Mouse (Mus musculus) MEL (cell line): Measurements from ENCODE around the gene Pum1. TPM values are rescaled to one million over a fixed set of nuclear protein-coding genes. Genes with fewer than 3 reads are reported as not detected.

Source experiments
- DNase-seq: peaks from one replicate; pipeline ENCODE4 v3.0.0; 2011; ENCODE audit warnings: low read depth, low spot score
- H3K27ac ChIP-seq: 2 replicates; pipeline ENCODE4 v1.5.1; 2012; ENCODE audit warnings: low read depth, mild to moderate bottlenecking, control low read depth, low read length, moderate library complexity; ENCODE audit not compliant: control insufficient read depth
- H3K27me3 ChIP-seq, 2 experiments: fragments of 150-350 bp in 1 of 2; sonication (generic) in 1 of 2; 2 replicates each; pipeline ENCODE4 v1.6.1; 2012; ENCODE audit warnings: low read length in 2 of 2, mild to moderate bottlenecking in 2 of 2, improper control_type of control experiment in 1 of 2, moderate library complexity in 1 of 2; ENCODE audit not compliant: insufficient read depth in 2 of 2, control insufficient read depth in 1 of 2
- H3K36me3 ChIP-seq, 2 experiments: 2 replicates each; pipeline ENCODE4 v1.6.1; 2012 to 2014; ENCODE audit warnings: low read length in 2 of 2, improper control_type of control experiment in 1 of 2, inconsistent platforms in 1 of 2, mild to moderate bottlenecking in 1 of 2; ENCODE audit not compliant: insufficient read depth in 2 of 2, control insufficient read depth in 1 of 2
- H3K4me1 ChIP-seq, 2 experiments: fragments of 150-350 bp in 1 of 2; sonication (generic) in 1 of 2; 2 replicates each; pipeline ENCODE4 v1.6.1; 2012; ENCODE audit warnings: low read length in 2 of 2, improper control_type of control experiment in 1 of 2, mild to moderate bottlenecking in 1 of 2; ENCODE audit not compliant: insufficient read depth in 2 of 2, control insufficient read depth in 1 of 2
- H3K4me3 ChIP-seq, 2 experiments: fragments of 150-350 bp in 1 of 2; sonication (generic) in 1 of 2; 2 replicates each; pipeline ENCODE4 v1.5.1; 2012; ENCODE audit warnings: low read depth in 2 of 2, low read length in 2 of 2, mild to moderate bottlenecking in 2 of 2, moderate library complexity in 2 of 2, control low read depth in 1 of 2, improper control_type of control experiment in 1 of 2; ENCODE audit not compliant: control insufficient read depth in 1 of 2, insufficient read depth in 1 of 2
- H3K79me2 ChIP-seq: 2 replicates; pipeline ENCODE4 v1.6.1; 2012; ENCODE audit warnings: mild to moderate bottlenecking, low read length, moderate library complexity; ENCODE audit not compliant: control insufficient read depth, poor library complexity, insufficient read depth
- H3K9ac ChIP-seq: 2 replicates; pipeline ENCODE4 v1.6.1; 2012; ENCODE audit warnings: low read depth, mild to moderate bottlenecking, control low read depth, low read length, moderate library complexity; ENCODE audit not compliant: control insufficient read depth, poor library complexity, severe bottlenecking
- H3K9me3 ChIP-seq: fragments of 150-350 bp; sonication (generic); replicated peaks from 2 replicates; pipeline ENCODE4 v1.6.1; 2012; ENCODE audit warnings: mild to moderate bottlenecking, low read length, improper control_type of control experiment, moderate library complexity; ENCODE audit not compliant: insufficient read depth
- BHLHE40 ChIP-seq: IDR thresholded peaks from 2 replicates; pipeline ENCODE4 v1.6.1; 2012; ENCODE audit warnings: low read depth, mild to moderate bottlenecking, inconsistent platforms, low read length, improper control_type of control experiment, borderline replicate concordance
- CHD2 ChIP-seq: IDR thresholded peaks from 2 replicates; pipeline ENCODE4 v1.6.1; 2011; ENCODE audit warnings: low read length, improper control_type of control experiment
- CTCF ChIP-seq, 3 experiments: IDR thresholded peaks in 2 of 3; conservative IDR thresholded peaks in 1 of 3; 2 replicates each; pipeline ENCODE4 v1.5.1; 2011 to 2012; ENCODE audit warnings: low read length in 3 of 3, low read depth in 2 of 3, mild to moderate bottlenecking in 2 of 3, improper control_type of control experiment in 1 of 3, inconsistent platforms in 1 of 3, mixed read lengths in 1 of 3, moderate library complexity in 1 of 3; ENCODE audit not compliant: control insufficient read depth in 1 of 3, insufficient read depth in 1 of 3, poor library complexity in 1 of 3, severe bottlenecking in 1 of 3
- E2F4 ChIP-seq: IDR thresholded peaks from 2 replicates; pipeline ENCODE4 v1.6.1; 2011; ENCODE audit warnings: low read depth, low read length, improper control_type of control experiment, borderline replicate concordance
- ELF1 ChIP-seq: IDR thresholded peaks from 2 replicates; pipeline ENCODE4 v1.6.1; 2014; ENCODE audit warnings: low read depth, mild to moderate bottlenecking, inconsistent platforms, low read length, improper control_type of control experiment, moderate library complexity
- EP300 ChIP-seq, 2 experiments: IDR thresholded peaks; 2 replicates each; pipeline ENCODE4 v1.6.1; 2011; ENCODE audit warnings: improper control_type of control experiment in 2 of 2, low read length in 2 of 2, low read depth in 1 of 2, mild to moderate bottlenecking in 1 of 2
- ETS1 ChIP-seq: IDR thresholded peaks from 2 replicates; pipeline ENCODE4 v1.6.1; 2012; ENCODE audit warnings: low read depth, mild to moderate bottlenecking, inconsistent platforms, low read length, improper control_type of control experiment, moderate library complexity
- GABPA ChIP-seq: IDR thresholded peaks from 2 replicates; pipeline ENCODE4 v1.6.1; 2012; ENCODE audit warnings: low read depth, mild to moderate bottlenecking, inconsistent platforms, low read length, improper control_type of control experiment, moderate library complexity
- HCFC1 ChIP-seq: IDR thresholded peaks from 2 replicates; pipeline ENCODE4 v1.6.1; 2012; ENCODE audit warnings: low read depth, mild to moderate bottlenecking, inconsistent platforms, low read length, improper control_type of control experiment, moderate library complexity
- JUND ChIP-seq: IDR thresholded peaks from 2 replicates; pipeline ENCODE4 v1.6.1; 2011; ENCODE audit warnings: low read depth, mild to moderate bottlenecking, improper control_type of control experiment, low read length
- KAT2A ChIP-seq: conservative IDR thresholded peaks from 2 replicates; pipeline ENCODE4 v1.6.1; 2012; ENCODE audit warnings: low read depth, low read length, improper control_type of control experiment, inconsistent platforms
- MAFK ChIP-seq: IDR thresholded peaks from 2 replicates; pipeline ENCODE4 v1.6.1; 2011; ENCODE audit warnings: low read depth, mild to moderate bottlenecking, low read length, improper control_type of control experiment, borderline replicate concordance
- MAX ChIP-seq: IDR thresholded peaks from 2 replicates; pipeline ENCODE4 v1.6.1; 2011; ENCODE audit warnings: low read length, improper control_type of control experiment
- MAZ ChIP-seq: IDR thresholded peaks from 2 replicates; pipeline ENCODE4 v1.6.1; 2012; ENCODE audit warnings: low read depth, mild to moderate bottlenecking, inconsistent platforms, low read length, improper control_type of control experiment
- MEF2A ChIP-seq: IDR thresholded peaks from 2 replicates; pipeline ENCODE4 v1.6.1; 2014; ENCODE audit warnings: low read depth, mild to moderate bottlenecking, inconsistent platforms, low read length, improper control_type of control experiment; ENCODE audit not compliant: poor library complexity, insufficient replicate concordance, severe bottlenecking; ENCODE audit errors: extremely low read depth
- MYB ChIP-seq: IDR thresholded peaks from 2 replicates; pipeline ENCODE4 v1.6.1; 2011; ENCODE audit warnings: mild to moderate bottlenecking, low read depth, low read length, improper control_type of control experiment
- NELFE ChIP-seq: IDR thresholded peaks from 2 replicates; pipeline ENCODE4 v1.6.1; 2011; ENCODE audit warnings: low read depth, low read length, improper control_type of control experiment
- NRF1 ChIP-seq: IDR thresholded peaks from 2 replicates; pipeline ENCODE4 v1.6.1; 2014; ENCODE audit warnings: low read depth, mild to moderate bottlenecking, inconsistent platforms, low read length, improper control_type of control experiment, moderate library complexity; ENCODE audit not compliant: poor library complexity, insufficient read depth, severe bottlenecking
- POLR2A ChIP-seq, 2 experiments: IDR thresholded peaks; 2 replicates each; pipeline ENCODE4 v1.6.1; 2011 to 2012; ENCODE audit warnings: low read length in 2 of 2, mild to moderate bottlenecking in 2 of 2, control low read depth in 1 of 2, improper control_type of control experiment in 1 of 2, low read depth in 1 of 2, moderate library complexity in 1 of 2; ENCODE audit not compliant: control insufficient read depth in 1 of 2, insufficient read depth in 1 of 2, poor library complexity in 1 of 2
- POLR2AphosphoS2 ChIP-seq: IDR thresholded peaks from 2 replicates; pipeline ENCODE4 v1.6.1; 2011; ENCODE audit warnings: low read length, improper control_type of control experiment
- RCOR1 ChIP-seq: IDR thresholded peaks from 2 replicates; pipeline ENCODE4 v1.6.1; 2012; ENCODE audit warnings: low read depth, mild to moderate bottlenecking, inconsistent platforms, low read length, improper control_type of control experiment
- SIN3A ChIP-seq: IDR thresholded peaks from 2 replicates; pipeline ENCODE4 v1.6.1; 2012; ENCODE audit warnings: low read length, improper control_type of control experiment, inconsistent platforms
- TAL1 ChIP-seq: IDR thresholded peaks from 2 replicates; pipeline ENCODE4 v1.6.1; 2012; ENCODE audit warnings: mild to moderate bottlenecking, inconsistent platforms, low read length, moderate library complexity, mixed read lengths
- TBP ChIP-seq: IDR thresholded peaks from 2 replicates; pipeline ENCODE4 v1.8.0; 2011; ENCODE audit warnings: low read depth, low read length, improper control_type of control experiment
- UBTF ChIP-seq: IDR thresholded peaks from 2 replicates; pipeline ENCODE4 v1.6.1; 2012; ENCODE audit warnings: low read depth, mild to moderate bottlenecking, inconsistent platforms, low read length, improper control_type of control experiment, moderate library complexity, borderline replicate concordance; ENCODE audit not compliant: insufficient read depth
- USF1 ChIP-seq: IDR thresholded peaks from 2 replicates; pipeline ENCODE4 v1.6.1; 2014; ENCODE audit warnings: low read depth, mild to moderate bottlenecking, inconsistent platforms, low read length, improper control_type of control experiment, moderate library complexity
- USF2 ChIP-seq, 2 experiments: IDR thresholded peaks; 2 replicates each; pipeline ENCODE4 v1.6.1; 2011 to 2012; ENCODE audit warnings: improper control_type of control experiment in 2 of 2, low read length in 2 of 2, borderline replicate concordance in 1 of 2, inconsistent platforms in 1 of 2, low read depth in 1 of 2, mild to moderate bottlenecking in 1 of 2; ENCODE audit not compliant: insufficient read depth in 1 of 2
- ZKSCAN1 ChIP-seq: IDR thresholded peaks from 2 replicates; pipeline ENCODE4 v1.6.1; 2012; ENCODE audit warnings: low read depth, mild to moderate bottlenecking, inconsistent platforms, low read length, improper control_type of control experiment, moderate library complexity
- ZMIZ1 ChIP-seq: IDR thresholded peaks from 2 replicates; pipeline ENCODE4 v1.6.1; 2012; ENCODE audit warnings: low read depth, mild to moderate bottlenecking, inconsistent platforms, low read length, improper control_type of control experiment, moderate library complexity
- polyA plus RNA-seq, 2 experiments: library from polyadenylated mRNA; stranded (reverse) in 1 of 2; unstranded in 1 of 2; fragments of >175 nt in 1 of 2; fragments of >200 nt in 1 of 2; gene quantifications; 2 replicates each; pipeline versions ENCODE4 v1.2.1 to v1.2.4; 2012; ENCODE audit warnings: low replicate concordance in 2 of 2, low read depth in 1 of 2; ENCODE audit not compliant: insufficient read length in 2 of 2, insufficient read depth in 1 of 2, missing spikeins in 1 of 2
- total RNA-seq: library from RNA; depleted of rRNA; stranded (reverse); fragments of 300-350 nt; gene quantifications from 2 replicates; pipeline ENCODE4 v1.2.3, GENCODE M21; 2012

Gene Pum1
- total and polyA plus RNA-seq, 3 experiments, result 31.9 to 46.2 (median 36.1) TPM

DNA sequence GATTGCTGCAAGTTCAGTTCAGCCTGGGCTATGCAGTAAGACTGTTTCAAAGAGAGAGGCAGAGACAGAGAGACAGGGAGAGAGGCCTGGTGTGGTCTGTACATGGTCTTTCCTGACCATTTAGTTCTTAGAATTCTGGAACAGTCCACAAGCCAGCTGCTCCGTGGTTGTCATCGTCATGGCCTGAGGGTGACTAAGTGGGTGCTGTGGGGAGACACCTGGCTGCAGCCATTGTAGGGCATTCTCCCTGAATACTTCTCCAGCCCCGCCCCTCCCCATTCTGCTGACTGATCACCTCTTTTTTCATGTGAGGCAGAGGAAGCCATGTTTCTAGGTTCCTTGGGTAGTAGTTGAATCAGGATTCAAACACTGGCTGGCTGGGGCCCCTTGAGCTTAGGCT lies 156.7 kb downstream of the Pum1 start:
- no peaks in the 10 kb centered on the region for H3K79me2 ChIP-seq
- H3K4me3 ChIP-seq, result no peak overlapping the region
- H3K9me3 ChIP-seq, result no peaks in the 10 kb centered on the region
- no peaks in the 10 kb centered on the region for H3K4me1 ChIP-seq
- TF ChIP-seq GABPA (no peak), CTCF (IDR thresholded peaks at IDR 0.05 in 2 of 3, conservative IDR thresholded peaks at IDR 0.05 in 1 of 3; ENCODE audit: control insufficient read depth in 1 of 3, insufficient read depth in 1 of 3, low read depth in 2 of 3, low read length in 3 of 3, poor library complexity in 1 of 3, severe bottlenecking in 1 of 3) (no peak), MYB (no peak), NELFE (no peak), UBTF (no peak), MEF2A (no peak), ETS1 (no peak), USF1 (no peak), CHD2 (no peak), TAL1 (no peak), USF2 (IDR thresholded peaks at IDR 0.05; ENCODE audit: borderline replicate concordance in 1 of 2, insufficient read depth in 1 of 2, low read depth in 1 of 2, low read length in 2 of 2) (no peak), MAZ (no peak), EP300 (IDR thresholded peaks at IDR 0.05; ENCODE audit: low read depth in 1 of 2, low read length in 2 of 2) (no peak), ELF1 (no peak), NRF1 (no peak), KAT2A (no peak), JUND (no peak), BHLHE40 (no peak)
- TF ChIP-seq, all 39 proteins: peak for 0
- Histone ChIP-seq H3K27me3 (no peaks in the 10 kb centered on the region), H3K9ac (no peak overlapping the region), H3K36me3 (no peaks in the 10 kb centered on the region), H3K27ac (no peak overlapping the region)
- DNase-seq, result no peak

DNA sequence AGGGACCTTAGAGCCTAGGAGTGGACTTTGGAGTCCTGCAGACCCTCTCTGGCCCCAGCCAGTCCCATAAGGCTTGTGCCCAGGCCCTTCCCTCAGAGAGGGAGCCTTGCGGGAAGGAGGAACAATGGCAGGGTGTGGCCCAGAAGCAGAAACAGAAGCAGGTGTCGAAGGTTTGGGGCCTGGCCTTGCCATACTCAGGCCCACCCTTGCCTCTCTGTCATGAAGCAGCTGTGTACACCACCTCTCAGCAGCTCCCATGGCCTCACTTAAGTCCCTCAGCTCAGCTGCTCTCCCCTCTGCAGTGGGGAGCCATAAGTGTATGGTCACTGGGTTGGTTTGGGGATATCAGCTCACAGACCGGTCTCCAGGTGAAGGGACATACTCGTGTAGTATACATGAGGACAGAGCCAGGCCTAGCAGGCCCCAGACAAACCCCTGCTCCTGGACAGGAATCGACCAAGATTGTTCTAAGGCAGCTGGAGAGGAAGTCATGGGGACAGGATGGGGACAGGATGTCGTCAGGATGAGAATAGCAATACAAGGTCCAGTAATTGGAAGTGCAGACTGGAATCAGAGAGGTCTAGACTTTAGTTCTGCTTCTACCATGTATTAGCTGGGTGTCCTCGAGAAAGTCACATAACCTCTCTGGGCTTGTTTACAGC lies 157.6 kb downstream of the Pum1 start:
- Histone ChIP-seq H3K79me2 (no peaks in the 10 kb centered on the region), H3K27ac (no peak overlapping the region), H3K27me3 (no peaks in the 10 kb centered on the region), H3K9ac (no peak overlapping the region), H3K4me1 (no peaks in the 10 kb centered on the region), H3K4me3 (no peak overlapping the region), H3K9me3 (no peaks in the 10 kb centered on the region), H3K36me3 (no peaks in the 10 kb centered on the region)
- no peak for DNase-seq
- TF ChIP-seq MAFK (no peak), BHLHE40 (no peak), RCOR1 (no peak), POLR2A (IDR thresholded peaks at IDR 0.05; ENCODE audit: control insufficient read depth in 1 of 2, insufficient read depth in 1 of 2, low read depth in 1 of 2, low read length in 2 of 2, poor library complexity in 1 of 2) (no peak), ZKSCAN1 (no peak), E2F4 (no peak), MEF2A (no peak), SIN3A (no peak), POLR2AphosphoS2 (no peak), USF1 (no peak), NELFE (no peak), TBP (no peak), UBTF (no peak), ETS1 (no peak), MAX (no peak), MYB (no peak), CTCF (IDR thresholded peaks at IDR 0.05 in 2 of 3, conservative IDR thresholded peaks at IDR 0.05 in 1 of 3; ENCODE audit: control insufficient read depth in 1 of 3, insufficient read depth in 1 of 3, low read depth in 2 of 3, low read length in 3 of 3, poor library complexity in 1 of 3, severe bottlenecking in 1 of 3) (no peak), HCFC1 (no peak), ZMIZ1 (no peak)
